Mouse (Mus musculus) small intestine, adult 2 months (tissue): Measurements from ENCODE around the gene Rrbp1.

ENCODE experiments used
- CTCF ChIP-seq: fragments of 200-500 bp; IDR thresholded peaks from 2 replicates; pipeline ENCODE4 v1.5.1; 2012; ENCODE audit warnings: low read depth, mild to moderate bottlenecking, control low read depth, inconsistent platforms, low read length, moderate library complexity, mixed read lengths; ENCODE audit not compliant: insufficient replicate concordance, insufficient read length; ENCODE audit errors: extremely low read depth
- POLR2A ChIP-seq: fragments of 200-500 bp; IDR thresholded peaks from 2 replicates; pipeline ENCODE4 v1.6.1; 2012; ENCODE audit warnings: low read depth, mild to moderate bottlenecking, control low read depth, inconsistent platforms, low read length, moderate library complexity

DNA sequence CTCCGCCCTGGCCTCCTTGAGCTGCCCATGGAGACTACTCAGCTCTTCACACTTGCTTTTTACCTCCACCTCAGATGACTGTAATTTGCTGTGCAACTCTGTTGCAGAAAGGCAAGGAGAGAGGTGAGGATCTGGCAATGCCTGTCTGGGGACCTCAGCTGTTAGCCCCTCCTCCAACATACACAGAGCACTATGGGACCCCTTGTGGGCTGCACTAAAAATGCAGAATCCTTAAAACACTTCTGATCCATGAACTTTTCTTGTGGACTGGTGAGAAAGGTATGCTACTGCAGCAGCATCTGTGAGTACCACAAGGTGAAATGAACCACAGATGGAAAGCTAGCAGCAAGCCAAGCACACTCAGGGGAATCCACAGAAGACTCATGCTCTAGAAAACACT lies 47.7 kb downstream of the Rrbp1 start:
- no peak for TF ChIP-seq POLR2A
- TF ChIP-seq CTCF: no peak
